ENCODE assay signal across 27 mouse cellular contexts in genomic region chr1:162986777-162987176, GRCm38 (mm10). TPM values are rescaled to one million over a fixed set of nuclear protein-coding genes. Genes with fewer than 3 reads are reported as not detected.
"Had no signal": no experiment of that assay in that cellular context is flagged by ENCODE, and none has a peak within 500 bp of the region (broad histone marks: within the 10 kb centered on the region; RNA-seq: fewer than 3 reads in every experiment).

No protein-coding gene starts in this region.

- H3K36me3 ChIP-seq: heart, embryonic 13.5 days; heart, embryonic 15.5 days; hindbrain, embryonic 10.5 days; hindbrain, embryonic 12.5 days; intestine, embryonic 15.5 days; kidney, embryonic 15.5 days; limb, embryonic 10.5 days; limb, embryonic 12.5 days; liver, embryonic 13.5 days; liver, embryonic 15.5 days had no signal

- H3K4me3 ChIP-seq: gastrocnemius, adult 2 months; heart, embryonic 13.5 days; heart, embryonic 15.5 days; hindbrain, embryonic 10.5 days; hindbrain, embryonic 12.5 days; intestine, embryonic 15.5 days; kidney, embryonic 15.5 days; layer of hippocampus, adult 2 months; left cerebral cortex, adult 2 months; limb, embryonic 10.5 days; limb, embryonic 12.5 days; liver, embryonic 13.5 days; liver, embryonic 15.5 days had no signal

- H3K9ac ChIP-seq: heart, embryonic 13.5 days; heart, embryonic 15.5 days; hindbrain, embryonic 12.5 days; hindbrain, embryonic 14.5 days; intestine, embryonic 15.5 days; kidney, embryonic 15.5 days; limb, embryonic 12.5 days; liver, embryonic 13.5 days; liver, embryonic 15.5 days had no signal

- H3K27me3 ChIP-seq: heart, embryonic 13.5 days; heart, embryonic 15.5 days; hindbrain, embryonic 12.5 days; intestine, embryonic 15.5 days; kidney, embryonic 15.5 days; limb, embryonic 12.5 days; liver, embryonic 13.5 days; liver, embryonic 15.5 days had no signal

- H3K9me3 ChIP-seq: heart, embryonic 13.5 days; heart, embryonic 15.5 days; hindbrain, embryonic 10.5 days; hindbrain, embryonic 12.5 days; intestine, embryonic 15.5 days; kidney, embryonic 15.5 days; limb, embryonic 10.5 days; limb, embryonic 12.5 days; liver, embryonic 13.5 days; liver, embryonic 15.5 days had no signal

- H3K4me2 ChIP-seq: heart, embryonic 11.5 days; heart, embryonic 13.5 days; heart, embryonic 15.5 days; hindbrain, embryonic 12.5 days; hindbrain, embryonic 14.5 days; intestine, embryonic 15.5 days; kidney, embryonic 15.5 days; limb, embryonic 12.5 days; liver, embryonic 13.5 days; liver, embryonic 15.5 days had no signal

- ATAC-seq: forebrain, embryonic 16.5 days; hindbrain, embryonic 16.5 days; inflammation-experienced regulatory T-cells, adult 6 months; intestine, embryonic 15.5 days; intestine, postnatal 0 days had no signal

- DNase-seq: gastrocnemius, adult 2 months; gastrocnemius, postnatal 10 days; gastrocnemius, postnatal 25 days; heart, postnatal 4 days; kidney, postnatal 25 days; kidney, postnatal 4 days; liver; liver, embryonic 13.5 days had no signal

- H3K4me1 ChIP-seq: heart, embryonic 13.5 days; heart, embryonic 15.5 days; hindbrain, embryonic 10.5 days; hindbrain, embryonic 12.5 days; intestine, embryonic 15.5 days; kidney, embryonic 15.5 days; limb, embryonic 10.5 days; limb, embryonic 12.5 days; liver, embryonic 13.5 days; liver, embryonic 15.5 days had no signal

- H3K27ac ChIP-seq: gastrocnemius, adult 2 months; heart, embryonic 13.5 days; heart, embryonic 15.5 days; hindbrain, embryonic 10.5 days; hindbrain, embryonic 12.5 days; hindbrain, embryonic 14.5 days; intestine, embryonic 15.5 days; kidney, embryonic 15.5 days; layer of hippocampus, adult 2 months; left cerebral cortex, adult 2 months; limb, embryonic 10.5 days; limb, embryonic 12.5 days; liver, embryonic 13.5 days; liver, embryonic 15.5 days had no signal

RNA-seq across cellular contexts. Expression of gene Fmo3, which starts 2.4 kb away (rescaled TPM):
- polyA plus RNA-seq: forebrain, embryonic 16.5 days; frontal cortex, adult 2 months; heart, embryonic 11.5 days; heart, embryonic 13.5 days; heart, postnatal 0 days; hindbrain, embryonic 10.5 days; hindbrain, embryonic 12.5 days; hindbrain, embryonic 14.5 days; hindbrain, embryonic 16.5 days; inflammation-experienced regulatory T-cells, adult 6 months; intestine, embryonic 15.5 days; intestine, postnatal 0 days; kidney, embryonic 15.5 days; limb, embryonic 10.5 days; limb, embryonic 12.5 days; liver, embryonic 13.5 days; liver, embryonic 15.5 days had no signal

RNA-seq across cellular contexts. Expression of gene Fmo6, which starts 49.5 kb away (rescaled TPM):
- polyA plus RNA-seq: forebrain, embryonic 16.5 days; heart, embryonic 11.5 days; heart, embryonic 13.5 days; heart, embryonic 15.5 days; heart, postnatal 0 days; hindbrain, embryonic 10.5 days; hindbrain, embryonic 12.5 days; hindbrain, embryonic 14.5 days; hindbrain, embryonic 16.5 days; inflammation-experienced regulatory T-cells, adult 6 months; intestine, embryonic 15.5 days; intestine, postnatal 0 days; limb, embryonic 10.5 days; liver, embryonic 13.5 days; liver, embryonic 15.5 days had no signal
